Mouse (Mus musculus) limb, embryonic 13.5 days (tissue): ENCODE data around the gene Sox5. TPM values are rescaled to one million over a fixed set of nuclear protein-coding genes. Genes with fewer than 3 reads are reported as not detected.
A peak's percentile ranks its signal among the peaks of the same experiment; 100 is the strongest.

ENCODE experiments used
- ATAC-seq: fragments of 200-750 bp; cut with Nextera tagmentation; 2 replicates; pipeline ENCODE4 v1.8.0; 2017; ENCODE audit warnings: low read depth, moderate number of reproducible peaks, moderate TSS enrichment; ENCODE audit not compliant: low FRiP score
- H3K27ac ChIP-seq: fragments of 300-500 bp; sonication (generic); 2 replicates; pipeline ENCODE4 v1.5.1; 2015; ENCODE audit warnings: inconsistent platforms, mild to moderate bottlenecking, moderate library complexity
- H3K27me3 ChIP-seq: fragments of 300-500 bp; sonication (generic); 2 replicates; pipeline ENCODE4 v1.6.1; 2015; ENCODE audit warnings: mild to moderate bottlenecking, inconsistent platforms
- H3K36me3 ChIP-seq: fragments of 300-500 bp; sonication (generic); 2 replicates; pipeline ENCODE4 v1.6.1; 2015; ENCODE audit warnings: inconsistent platforms, mild to moderate bottlenecking, moderate library complexity
- H3K4me1 ChIP-seq: fragments of 300-500 bp; sonication (generic); 2 replicates; pipeline ENCODE4 v1.6.1; 2015; ENCODE audit warnings: inconsistent platforms
- H3K4me2 ChIP-seq: fragments of 300-500 bp; sonication (generic); replicated peaks from 2 replicates; pipeline ENCODE4 v1.6.1; 2015; ENCODE audit warnings: inconsistent platforms, mild to moderate bottlenecking, moderate library complexity
- H3K4me3 ChIP-seq: fragments of 300-500 bp; sonication (generic); 2 replicates; pipeline ENCODE4 v1.5.1; 2015; ENCODE audit warnings: moderate library complexity, mild to moderate bottlenecking, inconsistent platforms
- H3K9ac ChIP-seq: fragments of 300-500 bp; sonication (generic); 2 replicates; pipeline ENCODE4 v1.6.1; 2015; ENCODE audit warnings: mild to moderate bottlenecking, inconsistent platforms
- H3K9me3 ChIP-seq: fragments of 300-500 bp; sonication (generic); 2 replicates; pipeline ENCODE4 v1.6.1; 2016; ENCODE audit warnings: inconsistent platforms
- WGBS: fragments of 180-500 bp; shearing (Covaris S2); methylation state at CpG from one replicate; pipeline ENCODE4 v1.1.7; 2015; 5-methylcytosine and 5-hydroxymethylcytosine counted together
- polyA plus RNA-seq: library from polyadenylated mRNA; unstranded; fragments of >200 nt; fragmentation: Nextera tagmentation; extraction: Ambion mirVana; gene quantifications from 2 replicates; pipeline ENCODE4 v1.2.1, GENCODE M21; 2015

Sox5 gene
- polyA plus RNA-seq, 1 experiment from 2014 or later, result 89.0 TPM

GRCm38 (mm10) chr6:143918405-143918947, 863.3 kb downstream of the Sox5 start:
- no peak overlapping the region for H3K27ac ChIP-seq
- H3K36me3 ChIP-seq, result peaks cover 5% of the 10 kb centered on the region; the same call in 1 of the 2 replicates
- H3K27me3 ChIP-seq, result peaks cover 6% of the 10 kb centered on the region; the same call in 1 of the 2 replicates
- ATAC-seq, result peak; percentile 19; the same call in 1 of the 2 replicates
- H3K4me1 ChIP-seq, result peaks cover 18% of the 10 kb centered on the region
- peak overlapping the region; percentile 15; the same call in 1 of the 2 replicates for H3K4me3 ChIP-seq
- H3K4me2 ChIP-seq, result peak overlapping the region; percentile 54
- WGBS, result 18% methylated on average over 16 of the region's 16 CpGs
- no peaks in the 10 kb centered on the region for H3K9me3 ChIP-seq
- 0 out of 2 replicates have a peak overlapping the region, but pooled peaks have one; percentile 19 for H3K9ac ChIP-seq

- H3K4me2 ChIP-seq, result no peak overlapping the region
- peaks cover 18% of the 10 kb centered on the region for H3K4me1 ChIP-seq
- no peak overlapping the region for H3K9ac ChIP-seq
- ATAC-seq, result no peak
- no peaks in the 10 kb centered on the region for H3K9me3 ChIP-seq
- H3K27ac ChIP-seq, result no peak overlapping the region
- no peak overlapping the region for H3K4me3 ChIP-seq
- H3K27me3 ChIP-seq, result peaks cover 3% of the 10 kb centered on the region; the same call in 1 of the 2 replicates
- WGBS, result 49% methylated on average over 10 of the region's 10 CpGs
- H3K36me3 ChIP-seq, result peaks cover 5% of the 10 kb centered on the region; the same call in 1 of the 2 replicates
Measured at GRCm38 (mm10) chr6:143916152-143916735, 865.5 kb downstream of the Sox5 start.

- Histone ChIP-seq H3K27ac (no peak overlapping the region), H3K9ac (no peak overlapping the region), H3K9me3 (no peaks in the 10 kb centered on the region), H3K36me3 (peaks cover 5% of the 10 kb centered on the region; the same call in 1 of the 2 replicates), H3K4me3 (no peak overlapping the region), H3K4me2 (no peak overlapping the region), H3K27me3 (peaks cover 3% of the 10 kb centered on the region; the same call in 1 of the 2 replicates), H3K4me1 (peaks cover 18% of the 10 kb centered on the region)
- ATAC-seq, result no peak
- WGBS, result 57% methylated on average over 3 of the region's 3 CpGs
Measured at GRCm38 (mm10) chr6:143915686-143916085, 866.1 kb downstream of the Sox5 start.

GRCm38 (mm10) chr6:143912316-143912715, 869.5 kb downstream of the Sox5 start:
- no peaks in the 10 kb centered on the region for H3K4me1 ChIP-seq
- H3K4me2 ChIP-seq, result no peak overlapping the region
- no peak overlapping the region for H3K9ac ChIP-seq
- no peak overlapping the region for H3K4me3 ChIP-seq
- ATAC-seq, result no peak
- H3K36me3 ChIP-seq, result peaks cover 8% of the 10 kb centered on the region; the same call in 1 of the 2 replicates
- H3K9me3 ChIP-seq, result peaks cover 3% of the 10 kb centered on the region; the same call in 1 of the 2 replicates
- no peak overlapping the region for H3K27ac ChIP-seq
- H3K27me3 ChIP-seq, result peaks cover 3% of the 10 kb centered on the region; the same call in 1 of the 2 replicates
- WGBS, result 90% methylated on average over 3 of the region's 3 CpGs

GRCm38 (mm10) chr6:143904693-143905031, 877.1 kb downstream of the Sox5 start:
- peaks cover 10% of the 10 kb centered on the region; the same call in 1 of the 2 replicates for H3K36me3 ChIP-seq
- no peak overlapping the region for H3K4me2 ChIP-seq
- no peak overlapping the region for H3K27ac ChIP-seq
- no peak for ATAC-seq
- H3K9ac ChIP-seq, result no peak overlapping the region
- H3K4me1 ChIP-seq, result no peaks in the 10 kb centered on the region
- no peak overlapping the region for H3K4me3 ChIP-seq
- peaks cover 3% of the 10 kb centered on the region; the same call in 1 of the 2 replicates for H3K9me3 ChIP-seq
- no peaks in the 10 kb centered on the region for H3K27me3 ChIP-seq

- Histone ChIP-seq H3K4me1 (no peaks in the 10 kb centered on the region), H3K4me2 (no peak overlapping the region), H3K9me3 (peaks cover 3% of the 10 kb centered on the region; the same call in 1 of the 2 replicates), H3K9ac (no peak overlapping the region), H3K36me3 (peaks cover 10% of the 10 kb centered on the region; the same call in 1 of the 2 replicates), H3K27ac (no peak overlapping the region), H3K4me3 (no peak overlapping the region), H3K27me3 (no peaks in the 10 kb centered on the region)
- WGBS, result 74% methylated on average over 10 of the region's 10 CpGs
- no peak for ATAC-seq
Measured at GRCm38 (mm10) chr6:143903981-143904692, 877.6 kb downstream of the Sox5 start.

GRCm38 (mm10) chr6:143900871-143901270, 880.9 kb downstream of the Sox5 start:
- no peaks in the 10 kb centered on the region for H3K27me3 ChIP-seq

GRCm38 (mm10) chr6:143895092-143895491, 886.7 kb downstream of the Sox5 start:
- 0 out of 2 replicates have a peak, but pooled peaks cover 5% of the 10 kb centered on the region for H3K4me1 ChIP-seq
- no peak overlapping the region for H3K4me3 ChIP-seq
- H3K4me2 ChIP-seq, result no peak overlapping the region
- no peaks in the 10 kb centered on the region for H3K36me3 ChIP-seq
- no peak overlapping the region for H3K9ac ChIP-seq
- no peak overlapping the region for H3K27ac ChIP-seq
- ATAC-seq, result no peak
- no peaks in the 10 kb centered on the region for H3K9me3 ChIP-seq
- WGBS, result 74% methylated on average over 6 of the region's 6 CpGs
- no peaks in the 10 kb centered on the region for H3K27me3 ChIP-seq

More at GRCm38 (mm10) chr6:143900871-143901270, 880.9 kb downstream of the Sox5 start:
- H3K4me1 ChIP-seq, result no peaks in the 10 kb centered on the region
- no peak overlapping the region for H3K4me3 ChIP-seq
- H3K36me3 ChIP-seq, result peaks cover 4% of the 10 kb centered on the region; the same call in 1 of the 2 replicates
- no peak for ATAC-seq
- no peak overlapping the region for H3K9ac ChIP-seq
- H3K9me3 ChIP-seq, result no peaks in the 10 kb centered on the region
- no peak overlapping the region for H3K27ac ChIP-seq
- no peak overlapping the region for H3K4me2 ChIP-seq
- 88% methylated on average over 4 of the region's 4 CpGs for WGBS

GRCm38 (mm10) chr6:143892869-143893268, 888.9 kb downstream of the Sox5 start:
- Histone ChIP-seq H3K4me2 (no peak overlapping the region), H3K9me3 (no peaks in the 10 kb centered on the region), H3K36me3 (no peaks in the 10 kb centered on the region), H3K4me1 (peaks cover 13% of the 10 kb centered on the region), H3K4me3 (no peak overlapping the region), H3K9ac (no peak overlapping the region), H3K27ac (no peak overlapping the region), H3K27me3 (no peaks in the 10 kb centered on the region)
- no peak for ATAC-seq
- 83% methylated on average over 2 of the region's 2 CpGs for WGBS

GRCm38 (mm10) chr6:143888556-143888955, 893.2 kb downstream of the Sox5 start:
- 43% methylated on average over 7 of the region's 7 CpGs for WGBS

GRCm38 (mm10) chr6:143878525-143878924, 903.3 kb downstream of the Sox5 start:
- peaks cover 7% of the 10 kb centered on the region for H3K36me3 ChIP-seq
- H3K27me3 ChIP-seq, result no peaks in the 10 kb centered on the region
- no peak overlapping the region for H3K27ac ChIP-seq
- 86% methylated on average over 6 of the region's 6 CpGs for WGBS
- no peaks in the 10 kb centered on the region for H3K4me1 ChIP-seq
- no peak overlapping the region for H3K4me2 ChIP-seq
- no peak overlapping the region for H3K4me3 ChIP-seq
- ATAC-seq, result no peak
- 0 out of 2 replicates have a peak, but pooled peaks cover 4% of the 10 kb centered on the region for H3K9me3 ChIP-seq
- no peak overlapping the region for H3K9ac ChIP-seq

More at GRCm38 (mm10) chr6:143888556-143888955, 893.2 kb downstream of the Sox5 start:
- no peaks in the 10 kb centered on the region; the same call in 1 of the 2 replicates for H3K9me3 ChIP-seq
- no peak overlapping the region for H3K27ac ChIP-seq
- no peak overlapping the region for H3K9ac ChIP-seq
- H3K4me3 ChIP-seq, result no peak overlapping the region
- H3K27me3 ChIP-seq, result no peaks in the 10 kb centered on the region
- 0 out of 2 replicates have a peak, but pooled peaks have one; percentile 24 for ATAC-seq
- peaks cover 10% of the 10 kb centered on the region for H3K4me1 ChIP-seq
- peaks cover 4% of the 10 kb centered on the region for H3K36me3 ChIP-seq
- no peak overlapping the region for H3K4me2 ChIP-seq

GRCm38 (mm10) chr6:143868790-143869189, 913.0 kb downstream of the Sox5 start:
- peaks cover 9% of the 10 kb centered on the region; the same call in 1 of the 2 replicates for H3K4me1 ChIP-seq
- WGBS, result 88% methylated on average over 3 of the region's 3 CpGs
- H3K36me3 ChIP-seq, result peaks cover 6% of the 10 kb centered on the region; the same call in 1 of the 2 replicates
- no peak overlapping the region for H3K4me2 ChIP-seq
- peaks cover 14% of the 10 kb centered on the region for H3K27me3 ChIP-seq
- no peak overlapping the region for H3K27ac ChIP-seq
- no peak for ATAC-seq
- no peak overlapping the region for H3K4me3 ChIP-seq
- H3K9ac ChIP-seq, result no peak overlapping the region
- H3K9me3 ChIP-seq, result no peaks in the 10 kb centered on the region
